Mouse (Mus musculus) Muller cell, postnatal 12 days (primary cell): ENCODE measurements around the gene Slc38a3.

Source experiments
- DNase-seq: peaks from one replicate; pipeline ENCODE4 v3.0.0-alpha.2; 2015; ENCODE audit errors: inconsistent ontology term

Slc38a3 gene

DNA sequence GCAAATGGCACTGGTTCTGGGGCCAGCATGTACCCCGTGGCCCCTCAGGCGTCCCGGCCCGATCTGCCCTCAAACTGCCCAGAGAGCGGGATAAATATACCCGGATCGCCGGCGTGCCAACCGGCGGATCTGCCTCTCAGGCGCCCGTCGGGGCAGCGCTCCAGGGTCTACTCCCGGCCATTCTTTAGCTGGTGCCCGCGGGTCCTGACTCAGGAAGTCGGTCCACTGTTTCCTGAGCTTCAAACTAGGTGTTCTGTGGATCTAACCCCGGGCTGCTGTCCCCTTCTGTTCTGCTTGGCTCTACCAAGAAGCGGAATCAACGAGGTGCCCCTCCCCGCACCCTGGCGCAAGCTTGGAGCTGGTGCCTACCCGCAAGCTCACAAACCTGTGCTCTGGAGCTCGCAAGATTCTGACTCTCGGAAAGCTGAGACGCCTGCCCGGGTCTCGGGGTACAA lies 2.6 kb downstream of the Slc38a3 start:
- DNase-seq, result peak; percentile 64

DNA sequence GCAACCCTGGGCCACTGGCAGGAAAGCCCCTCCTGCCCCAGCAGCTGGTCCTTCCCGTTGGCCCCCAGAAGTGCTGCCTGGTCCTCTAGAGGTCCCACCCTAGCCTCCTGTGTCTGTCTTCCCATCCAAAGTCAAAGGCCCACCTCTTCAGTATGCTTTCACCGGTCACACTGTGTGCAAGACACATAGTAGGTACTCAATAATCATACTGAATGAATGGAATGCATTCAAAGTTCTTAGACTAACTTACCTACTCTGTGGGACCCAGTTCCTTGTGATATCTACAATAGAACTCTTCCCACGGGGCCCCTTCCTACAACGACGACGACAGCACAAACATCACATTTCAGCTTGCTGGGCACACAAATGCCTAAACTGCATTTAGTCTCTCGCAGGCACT lies 4.0 kb downstream of the Slc38a3 start:
- no peak for DNase-seq

DNA sequence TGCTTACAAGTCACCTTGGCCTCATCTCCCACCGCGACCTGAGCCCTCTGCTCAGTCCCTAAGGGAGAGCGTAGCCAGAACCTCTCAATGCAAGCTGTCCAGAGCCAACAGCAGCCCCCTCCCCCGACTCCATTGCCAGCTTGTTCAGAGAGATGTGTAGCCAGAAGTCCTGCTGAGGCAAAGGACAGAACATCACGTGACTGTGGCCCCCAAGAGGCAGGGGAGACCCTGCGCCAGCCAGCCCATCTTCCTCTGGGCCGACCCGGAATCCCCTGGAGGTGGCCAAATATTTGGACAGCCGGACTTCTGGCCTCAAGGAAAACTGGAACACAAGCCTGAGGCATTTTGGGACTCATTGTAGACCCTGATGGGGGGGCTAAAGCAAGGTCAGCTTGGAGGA lies 5.8 kb downstream of the Slc38a3 start:
- DNase-seq, result no peak

DNA sequence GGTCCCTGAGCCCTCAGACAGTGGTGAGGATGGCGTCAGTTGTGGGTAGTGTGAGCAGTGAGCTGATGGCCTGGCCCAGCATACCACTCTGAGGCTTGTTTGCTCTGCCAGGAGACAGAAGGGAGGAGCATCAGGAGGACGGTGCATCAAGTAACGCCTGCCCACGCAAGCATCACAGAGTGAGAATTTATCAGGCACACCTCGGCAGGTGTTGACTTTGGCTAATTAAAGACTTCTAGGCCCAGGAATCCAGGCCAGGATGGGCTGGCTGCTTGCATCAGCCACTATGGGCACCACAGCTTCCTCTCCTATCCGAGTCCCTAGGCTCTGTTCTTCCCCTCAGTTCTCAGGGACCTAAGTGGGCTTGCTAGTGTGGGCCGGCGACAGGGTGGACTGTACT lies 7.0 kb downstream of the Slc38a3 start:
- no peak for DNase-seq

DNA sequence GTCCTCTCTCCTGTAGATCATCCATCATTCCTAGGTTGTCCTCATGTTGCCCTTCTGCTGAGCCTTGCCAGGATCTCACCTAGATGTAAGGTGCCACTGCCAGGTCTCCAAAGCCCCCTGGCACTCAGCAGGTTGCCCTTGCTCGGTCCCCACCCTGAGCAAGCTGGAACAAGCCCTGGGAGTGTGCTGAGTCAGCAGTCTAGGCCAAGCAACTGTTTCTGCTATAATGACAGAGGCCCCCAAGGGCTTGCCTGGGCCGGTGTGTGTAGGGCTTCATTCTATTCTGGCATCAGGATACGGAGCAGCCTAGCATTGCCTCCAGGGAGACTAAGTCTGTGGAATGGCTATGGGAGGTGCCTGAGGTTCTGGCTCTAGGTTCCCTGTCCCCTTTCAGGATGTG lies 8.6 kb downstream of the Slc38a3 start:
- DNase-seq, result no peak

DNA sequence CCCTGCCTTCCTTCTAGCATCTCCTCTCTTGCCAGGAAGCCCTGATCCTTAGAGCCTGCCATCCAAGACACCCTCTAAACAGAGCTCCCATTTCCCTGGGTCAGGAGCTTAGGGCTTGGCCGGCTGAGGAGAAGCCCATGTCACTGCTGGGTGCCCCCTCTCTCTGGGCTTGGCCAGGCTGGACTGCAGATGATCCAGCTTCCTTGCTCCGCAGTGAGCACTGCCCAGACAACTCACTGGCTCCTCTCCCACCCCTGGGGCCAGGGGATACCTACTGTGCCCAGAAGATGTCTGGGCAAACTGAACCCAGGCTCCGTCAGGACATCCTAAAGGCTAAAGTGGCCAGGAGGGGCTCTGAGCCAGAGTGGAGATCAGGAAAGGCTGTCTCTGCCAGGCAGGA lies 9.4 kb downstream of the Slc38a3 start:
- DNase-seq, result no peak

DNA sequence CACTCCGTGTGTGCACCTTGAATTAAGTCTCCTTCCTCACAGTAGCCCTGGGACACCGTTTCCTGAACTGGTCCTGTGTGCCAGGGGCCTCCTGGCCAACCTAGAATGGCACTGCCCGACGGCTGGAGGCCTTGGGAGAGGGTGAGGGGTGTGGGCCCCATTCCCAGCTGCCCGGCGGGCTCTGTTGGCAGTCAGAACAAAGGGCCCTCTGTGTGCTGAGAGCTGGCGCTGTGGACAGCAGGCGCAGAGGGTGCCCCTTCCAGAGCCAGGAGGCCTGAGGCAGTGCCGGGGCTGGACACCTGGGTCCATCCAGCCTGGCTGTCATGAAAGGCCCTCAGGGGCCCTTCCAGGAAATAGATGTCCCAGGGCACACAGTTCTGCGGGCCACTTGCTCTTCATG lies 9.8 kb downstream of the Slc38a3 start:
- DNase-seq, result peak; percentile 93

DNA sequence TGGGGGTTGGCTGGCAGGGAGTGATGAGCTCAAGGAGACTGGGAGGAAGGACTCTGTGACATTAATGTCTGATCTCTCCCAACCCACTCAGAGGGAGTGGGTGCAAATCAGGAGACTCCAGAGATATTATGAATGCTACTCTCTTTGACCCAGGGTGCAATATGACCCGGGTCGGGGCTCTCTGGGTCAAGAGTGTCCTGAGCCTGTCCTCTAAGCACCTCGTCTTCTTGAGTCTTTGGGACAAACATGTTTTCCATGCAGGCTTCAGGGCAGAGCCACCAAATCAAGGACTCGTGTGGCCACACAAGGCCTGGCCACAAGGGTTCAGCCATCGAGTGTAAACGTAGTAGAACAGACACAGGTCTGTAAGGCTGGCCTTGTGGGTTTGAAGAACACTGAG lies 11.2 kb downstream of the Slc38a3 start:
- no peak for DNase-seq

DNA sequence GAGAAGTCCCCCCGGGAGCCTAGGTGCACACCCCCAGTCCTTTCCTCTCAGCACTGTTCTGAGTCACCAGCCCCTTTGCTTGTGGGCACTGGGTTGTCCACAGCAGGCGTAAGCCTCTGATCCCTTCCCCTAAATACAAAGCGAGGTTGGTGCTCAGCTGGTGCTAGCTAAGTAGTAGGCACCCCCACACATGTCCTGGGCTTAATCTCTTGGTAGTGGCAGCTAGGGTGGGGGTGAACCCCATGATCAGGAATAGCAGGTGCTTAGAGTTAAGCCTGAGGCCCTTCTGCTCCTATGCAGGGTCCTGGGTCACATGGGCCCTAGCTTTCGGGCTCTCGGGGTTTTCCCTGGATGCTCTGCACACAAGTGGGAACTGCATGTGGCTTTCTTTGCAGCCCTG lies 12.2 kb downstream of the Slc38a3 start:
- no peak for DNase-seq

DNA sequence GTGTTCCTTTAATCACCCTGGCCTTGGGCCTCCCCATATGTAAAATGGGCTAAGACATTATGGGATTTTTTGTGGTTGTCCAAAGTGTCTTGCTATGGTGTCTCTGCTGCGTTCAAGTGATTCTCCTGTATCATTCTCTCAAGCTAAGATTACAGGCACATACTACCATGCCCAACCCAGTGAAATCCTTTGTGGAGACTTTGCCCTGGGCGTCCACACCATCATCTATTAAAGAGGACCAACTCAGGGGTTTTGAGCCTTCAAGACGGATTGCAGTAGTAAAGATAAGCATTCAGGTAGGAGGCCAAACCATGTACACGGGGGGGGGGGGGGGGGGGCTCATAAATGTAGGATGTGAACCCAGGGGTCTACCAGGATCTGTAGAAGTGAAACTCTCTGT lies 14.7 kb downstream of the Slc38a3 start:
- no peak for DNase-seq

DNA sequence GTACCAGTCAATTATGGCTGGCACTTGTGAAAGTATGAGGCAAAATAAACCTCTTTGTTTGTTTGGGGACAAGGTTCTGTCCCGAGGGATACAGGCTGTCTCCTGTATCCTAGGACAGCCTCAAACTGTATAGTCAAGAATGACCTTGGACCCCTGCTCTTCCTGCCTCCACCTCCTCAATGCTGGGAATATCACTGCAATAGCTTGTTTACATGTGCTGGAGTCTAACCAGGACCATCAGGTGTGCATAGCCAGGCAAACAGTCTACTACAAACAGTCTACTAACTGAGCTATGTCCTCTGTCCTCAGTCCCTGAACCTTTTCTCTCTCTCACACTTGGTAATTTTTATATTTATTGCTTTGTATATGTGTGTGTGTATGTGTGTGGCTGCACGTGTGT lies 15.9 kb downstream of the Slc38a3 start:
- no peak for DNase-seq

DNA sequence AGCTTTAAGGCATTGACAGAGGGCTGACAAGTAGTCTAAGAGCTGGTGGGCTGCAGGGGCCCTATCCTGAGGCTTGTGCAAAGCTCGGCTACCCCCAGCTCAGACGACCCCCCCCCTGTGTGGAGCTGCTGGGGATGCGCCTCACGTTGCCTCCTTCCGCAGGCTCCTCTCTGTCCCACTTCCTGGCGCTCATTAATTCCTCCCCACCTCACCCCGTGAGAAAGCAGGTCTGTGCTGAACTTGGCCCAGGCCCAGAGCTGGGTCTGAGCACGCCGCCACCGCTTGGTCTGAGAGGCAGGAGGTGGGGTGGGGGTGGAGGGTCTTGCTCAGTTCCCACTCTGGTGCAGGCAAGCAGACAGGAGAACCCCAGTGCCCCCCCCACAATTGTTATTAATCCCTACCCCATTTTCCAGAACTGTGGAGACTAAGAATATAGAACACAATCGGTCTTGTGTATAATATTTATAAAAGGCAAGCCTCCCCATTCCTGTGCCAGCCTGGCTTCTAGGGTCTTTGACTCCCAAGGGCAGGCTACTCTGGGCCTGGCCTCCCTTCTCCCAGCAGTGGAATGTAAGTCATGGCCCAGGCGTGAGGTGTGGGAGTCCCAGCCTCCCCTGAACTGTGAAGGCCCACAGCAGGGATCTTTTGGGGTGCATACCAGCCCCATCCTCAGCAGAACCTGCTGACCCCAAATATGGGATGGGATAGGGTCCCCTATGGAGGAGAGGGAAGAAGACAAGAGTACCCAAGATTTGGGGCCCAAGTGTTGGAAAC lies 18.4 kb downstream of the Slc38a3 start:
- DNase-seq, result peak; percentile 65

DNA sequence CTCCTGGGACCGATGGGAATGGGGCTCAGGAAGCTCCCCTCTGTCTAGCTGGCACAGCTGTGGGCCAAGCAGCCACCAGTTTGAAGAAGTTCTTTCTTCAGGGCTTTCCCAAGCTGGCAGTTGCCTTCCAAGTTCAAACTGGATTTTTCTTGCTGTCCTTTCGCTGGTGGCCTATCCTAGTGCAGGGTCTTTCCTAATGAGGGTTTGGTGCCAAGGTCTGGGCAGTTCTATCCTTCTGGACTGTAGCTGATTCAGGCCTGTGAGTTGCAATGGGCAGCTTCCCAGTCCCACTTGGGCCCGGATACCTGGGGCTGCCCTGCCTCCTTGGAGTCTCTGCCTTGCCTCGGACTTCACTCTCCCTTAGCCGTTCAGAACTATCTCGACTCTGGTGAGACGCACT lies 19.1 kb downstream of the Slc38a3 start:
- DNase-seq, result no peak

DNA sequence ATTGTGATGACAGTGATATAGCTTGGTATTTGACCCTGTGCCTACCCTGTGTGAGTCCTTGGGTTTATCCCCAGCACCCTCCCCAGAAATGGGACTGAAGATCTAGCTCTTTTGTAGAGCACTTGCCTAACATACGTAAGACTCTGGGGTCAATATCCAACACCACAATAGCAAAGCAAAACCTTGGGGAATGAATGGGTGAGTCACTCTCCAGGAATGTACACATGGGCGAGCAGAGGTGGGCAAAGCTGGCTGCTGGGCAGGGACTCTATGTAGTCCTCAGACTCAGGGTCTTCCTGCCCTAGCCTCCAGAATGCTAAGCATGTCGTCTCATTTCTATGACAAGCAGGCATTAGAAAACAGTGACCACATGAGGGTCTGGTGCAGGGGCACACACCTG lies 20.6 kb downstream of the Slc38a3 start:
- peak; percentile 72 for DNase-seq

DNA sequence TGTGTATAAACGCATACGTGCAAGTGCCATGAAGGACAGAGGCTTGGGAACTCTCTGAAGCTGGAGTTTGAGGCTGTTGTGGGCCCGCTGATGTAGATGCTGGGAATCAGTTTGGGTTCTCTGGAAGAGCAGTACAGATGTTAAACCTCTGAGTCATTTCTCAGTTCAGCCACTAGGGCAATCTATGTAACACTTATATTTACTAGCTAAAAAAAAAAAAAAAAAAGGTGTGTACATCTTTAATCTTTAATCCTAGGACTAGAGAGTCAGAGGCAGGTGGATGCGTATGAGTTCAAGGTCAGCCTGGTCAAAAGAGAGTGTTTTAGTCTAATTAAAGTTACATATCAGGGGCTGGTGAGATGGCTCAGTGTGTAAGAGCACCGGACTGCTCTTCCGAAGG lies 22.4 kb downstream of the Slc38a3 start:
- DNase-seq, result no peak

DNA sequence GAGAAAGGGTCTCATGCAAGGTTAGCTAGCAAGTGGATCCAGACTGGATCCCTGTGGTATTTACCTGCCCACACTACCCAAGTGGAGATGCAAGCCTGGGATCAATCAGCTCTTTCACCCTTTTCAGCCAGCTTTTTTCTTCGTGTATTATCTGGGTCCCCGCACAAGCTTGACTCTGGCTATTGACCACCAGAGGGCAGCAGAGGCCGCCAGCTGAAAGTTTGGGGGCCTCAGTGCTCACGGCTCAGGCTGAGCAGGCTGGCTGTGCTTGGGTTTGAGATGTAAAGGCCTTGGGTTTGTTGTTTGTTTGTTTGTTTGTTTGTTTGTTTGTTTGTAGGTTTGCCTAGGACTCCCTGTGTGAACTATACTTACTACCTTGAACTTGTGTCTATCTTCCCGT lies 23.8 kb downstream of the Slc38a3 start:
- peak; percentile 73 for DNase-seq

DNA sequence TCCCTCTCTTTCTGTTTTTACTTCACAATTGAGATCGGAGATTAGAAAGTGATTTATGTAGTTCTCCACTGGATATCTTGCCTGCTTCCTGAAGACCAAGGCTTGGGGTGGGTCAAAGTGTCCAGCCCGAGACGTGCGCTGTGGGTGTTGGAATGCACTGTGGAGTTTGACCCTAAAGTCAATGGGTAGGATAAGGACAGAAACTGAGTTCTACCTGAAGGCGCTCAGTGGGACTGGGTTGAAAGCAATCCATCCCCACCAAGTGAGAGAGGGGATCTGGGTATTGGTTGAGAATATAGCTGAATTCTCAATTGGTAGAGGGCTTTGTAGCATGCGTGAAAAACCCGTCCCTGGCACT lies 24.2 kb downstream of the Slc38a3 start:
- no peak for DNase-seq

DNA sequence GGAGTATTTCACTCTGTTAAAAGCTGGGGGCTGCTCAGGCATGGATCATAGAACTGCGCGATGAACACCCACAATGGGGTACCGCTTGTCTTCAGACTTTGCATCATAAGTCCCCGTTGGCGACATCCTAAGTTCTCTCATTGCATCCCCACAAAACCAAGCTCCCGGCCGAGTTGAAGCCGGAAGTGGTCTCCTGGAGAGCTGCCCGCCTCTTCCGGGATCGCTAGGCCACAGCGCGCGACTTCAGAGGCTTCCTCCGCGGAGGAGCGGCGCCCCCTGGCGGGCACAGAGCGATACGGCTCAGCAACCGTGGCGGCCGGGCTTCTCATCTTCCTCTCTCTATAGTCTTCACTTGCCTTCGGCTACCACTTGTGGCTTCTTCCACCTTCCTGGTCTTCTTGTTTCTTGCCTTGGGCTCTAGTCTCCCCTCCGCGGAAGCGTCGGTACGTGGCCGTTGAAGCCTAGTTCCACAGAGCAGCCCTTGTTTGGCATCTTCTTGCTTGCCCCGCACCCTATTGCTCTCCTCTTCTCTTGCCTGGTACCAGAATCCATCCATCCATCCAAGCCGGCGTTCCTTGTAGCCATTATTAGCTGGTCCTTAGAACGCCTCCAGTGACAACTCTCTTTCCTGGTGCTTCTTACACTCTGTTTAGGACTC lies 24.7 kb downstream of the Slc38a3 start:
- DNase-seq, result peak; percentile 91

DNA sequence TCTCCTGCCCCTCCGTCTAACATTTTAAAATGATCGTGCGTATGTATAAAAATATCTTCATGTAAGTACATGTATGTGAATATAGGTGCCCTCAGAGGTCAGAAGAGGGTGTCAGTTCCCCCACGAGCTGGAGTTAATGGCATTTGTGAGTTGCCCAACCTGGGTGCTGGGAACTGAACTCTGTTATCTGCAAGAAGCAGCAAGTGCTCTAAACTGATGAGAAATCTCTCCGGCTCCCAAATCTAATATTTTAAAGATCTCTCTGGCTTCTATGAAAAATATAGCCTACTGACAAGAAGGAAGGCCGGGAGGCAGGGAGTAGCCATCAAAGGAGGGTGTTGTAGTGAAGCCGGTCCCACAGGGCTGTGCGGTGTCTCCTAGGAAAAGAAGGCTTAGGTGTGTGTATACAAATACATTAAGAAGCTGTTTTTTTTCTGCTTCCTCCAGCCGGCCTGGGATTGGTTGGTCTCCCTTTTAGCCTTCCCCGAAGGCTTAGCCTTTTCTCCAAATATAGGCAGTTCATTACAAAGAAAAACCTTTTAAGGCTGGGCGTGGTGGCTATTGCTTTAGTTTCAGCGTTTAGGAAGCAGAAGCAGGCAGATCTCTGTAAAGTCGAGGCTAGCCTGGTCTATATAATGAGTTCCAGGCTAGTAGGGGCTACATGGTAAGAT lies 25.7 kb downstream of the Slc38a3 start:
- no peak for DNase-seq

DNA sequence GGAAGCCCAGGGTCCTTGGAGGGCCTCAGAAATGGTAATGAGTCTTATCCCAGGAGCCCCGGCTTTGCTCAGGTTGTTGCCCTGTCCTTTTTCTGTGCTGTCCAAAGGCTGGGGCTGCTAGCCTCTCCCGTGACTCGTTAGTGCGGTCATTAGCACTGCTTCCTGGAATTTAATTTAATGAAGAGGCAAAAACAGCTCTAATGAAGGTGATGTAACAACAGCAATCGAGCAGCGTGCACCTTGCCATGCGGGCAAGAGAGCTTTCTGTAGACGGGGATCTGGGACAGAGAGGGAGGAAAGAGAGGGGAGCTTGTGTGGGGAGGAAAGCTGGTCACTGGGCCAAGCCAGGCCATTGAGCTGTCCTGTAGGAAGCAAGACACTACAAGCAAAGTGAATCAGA lies 27.7 kb downstream of the Slc38a3 start:
- peak; percentile 61 for DNase-seq

DNA sequence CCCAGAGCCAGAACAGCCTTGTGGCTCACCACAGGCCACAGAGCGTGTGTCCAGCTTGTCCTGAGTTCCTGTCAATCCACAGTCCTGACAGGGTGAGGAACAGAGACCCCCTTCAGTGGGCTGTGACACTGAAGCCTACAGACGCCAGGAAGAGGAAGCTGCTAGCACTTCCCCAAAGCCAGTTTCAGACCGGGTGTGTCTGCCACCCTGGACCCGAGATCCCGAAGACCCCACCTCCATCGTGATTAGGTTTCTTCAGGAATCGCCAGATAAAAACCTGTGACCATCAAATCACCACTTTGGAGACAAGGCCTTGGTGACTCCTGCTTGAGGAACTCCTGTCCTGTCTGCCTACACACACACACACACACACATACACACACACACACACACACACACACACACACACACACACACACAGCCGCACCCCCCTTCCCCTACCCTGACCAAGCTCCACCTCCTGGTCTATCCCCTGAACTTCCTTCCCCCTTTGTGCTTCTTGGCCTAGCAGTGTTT lies 29.0 kb downstream of the Slc38a3 start:
- no peak for DNase-seq

DNA sequence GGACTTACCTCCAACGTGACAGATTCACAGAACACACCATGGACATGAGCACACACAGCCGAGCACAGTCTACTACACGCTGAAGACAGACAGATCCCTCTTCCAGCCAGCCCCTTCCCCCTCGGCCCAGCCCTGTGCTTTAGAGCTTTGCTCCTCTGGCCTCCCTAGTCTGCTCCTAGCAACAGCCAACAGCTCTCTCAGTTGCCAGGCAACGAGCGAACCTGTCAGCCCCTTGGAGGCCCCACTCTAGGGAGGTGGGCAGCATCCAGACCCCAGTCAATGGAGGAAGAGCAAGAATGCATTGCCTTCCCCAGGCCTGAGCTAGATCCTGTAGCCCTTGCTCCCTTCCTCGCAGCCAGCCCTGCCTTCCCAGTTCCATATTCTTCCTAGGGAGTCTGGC lies 32.3 kb downstream of the Slc38a3 start:
- no peak for DNase-seq
